Mouse (Mus musculus) neural tube, embryonic 10.5 days (tissue): Measurements from ENCODE around the gene Loxl3.
A peak's percentile ranks its signal among the peaks of the same experiment; 100 is the strongest.

Experiments
- DNase-seq: peaks from one replicate; pipeline ENCODE4 v3.0.0-alpha.2; 2017; ENCODE audit warnings: low spot score; ENCODE audit errors: extremely low spot score

Gene Loxl3

GRCm38 (mm10) chr6:83015749-83016148, 18.2 kb upstream of the Loxl3 start:
- no peak for DNase-seq

GRCm38 (mm10) chr6:83017190-83017589, 16.8 kb upstream of the Loxl3 start:
- DNase-seq = no peak

GRCm38 (mm10) chr6:83019044-83019443, 14.9 kb upstream of the Loxl3 start:
- no peak for DNase-seq

GRCm38 (mm10) chr6:83020121-83020520, 13.9 kb upstream of the Loxl3 start:
- DNase-seq = no peak

- DNase-seq = no peak
Measured at GRCm38 (mm10) chr6:83020836-83021593, 13.0 kb upstream of the Loxl3 start.

GRCm38 (mm10) chr6:83023008-83023407, 11.0 kb upstream of the Loxl3 start:
- DNase-seq = no peak

GRCm38 (mm10) chr6:83023786-83024185, 10.2 kb upstream of the Loxl3 start:
- no peak for DNase-seq

- DNase-seq = no peak
Measured at GRCm38 (mm10) chr6:83024421-83024820, 9.6 kb upstream of the Loxl3 start.

- no peak for DNase-seq
Measured at GRCm38 (mm10) chr6:83025221-83025620, 8.8 kb upstream of the Loxl3 start.

GRCm38 (mm10) chr6:83027293-83027692, 6.7 kb upstream of the Loxl3 start:
- DNase-seq = no peak

- DNase-seq = no peak
Measured at GRCm38 (mm10) chr6:83027706-83028105, 6.3 kb upstream of the Loxl3 start.

- no peak for DNase-seq
Measured at GRCm38 (mm10) chr6:83029777-83030176, 4.2 kb upstream of the Loxl3 start.

GRCm38 (mm10) chr6:83031111-83031510, 2.9 kb upstream of the Loxl3 start:
- DNase-seq = no peak

- no peak for DNase-seq
Measured at GRCm38 (mm10) chr6:83031921-83032590, 1.9 kb upstream of the Loxl3 start.

- peak; percentile 74 for DNase-seq
Measured at GRCm38 (mm10) chr6:83032769-83033191, 1.2 kb upstream of the Loxl3 start.

- DNase-seq = no peak
Measured at GRCm38 (mm10) chr6:83034463-83035055, 586 bp downstream of the Loxl3 start.

- DNase-seq = no peak
Measured at GRCm38 (mm10) chr6:83037188-83037587, 3.2 kb downstream of the Loxl3 start.

- peak; percentile 93 for DNase-seq
Measured at GRCm38 (mm10) chr6:83038496-83039012, 4.6 kb downstream of the Loxl3 start.

- DNase-seq = no peak
Measured at GRCm38 (mm10) chr6:83040601-83041000, 6.6 kb downstream of the Loxl3 start.

GRCm38 (mm10) chr6:83043561-83043960, 9.6 kb downstream of the Loxl3 start:
- no peak for DNase-seq

GRCm38 (mm10) chr6:83043993-83044392, 10.0 kb downstream of the Loxl3 start:
- DNase-seq = no peak

GRCm38 (mm10) chr6:83044742-83045141, 10.8 kb downstream of the Loxl3 start:
- no peak for DNase-seq
